Mouse (Mus musculus) cerebellum, adult 11 months (tissue): ENCODE data around the gene Rab3a.

Experiments used
- DNase-seq: peaks from one replicate; pipeline ENCODE4 v3.0.0; 2022

The Rab3a gene

GRCm38 (mm10) chr8:70803761-70804480 lies 49.4 kb downstream of the Rab3a start:
- no peak for DNase-seq

DNA sequence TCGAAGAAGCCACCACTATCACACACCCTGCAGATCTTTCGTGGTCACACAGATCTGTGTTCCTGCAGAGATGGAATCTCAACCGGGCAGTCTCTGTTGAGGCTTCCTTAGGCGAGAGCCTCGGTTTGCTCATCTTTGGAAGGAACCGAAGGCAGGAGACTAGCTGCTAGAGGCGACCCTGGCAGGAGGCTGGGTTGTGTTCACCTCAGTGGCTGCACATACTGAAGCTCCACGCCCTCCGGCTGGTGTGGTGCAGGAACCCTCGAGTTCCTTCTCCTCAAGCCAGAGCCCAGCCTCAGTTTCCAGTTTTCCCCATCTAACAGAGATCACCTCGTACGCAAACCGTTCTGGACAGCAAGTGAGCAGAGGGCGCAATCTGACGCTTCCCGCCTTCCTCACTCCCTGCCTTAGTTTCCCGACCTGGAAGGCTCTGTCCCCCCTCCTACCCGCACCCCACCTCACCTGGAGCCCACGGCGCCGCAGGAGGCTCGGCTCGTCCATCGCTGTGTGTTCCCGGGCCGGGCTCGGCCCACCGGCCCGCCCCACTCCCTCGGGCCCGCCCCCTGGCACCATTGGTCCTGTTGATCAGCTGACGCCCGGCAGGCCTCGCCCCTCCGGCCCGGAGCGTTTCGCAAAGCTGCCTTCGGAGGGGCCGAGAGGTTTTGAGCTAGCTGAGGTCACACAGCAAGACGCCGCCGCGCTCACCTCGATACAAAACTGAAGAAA lies 50.2 kb downstream of the Rab3a start, which contains the start of gene Mast3:
Mast3 (minus strand) TSS at position 574 of the 726 bp plus-strand sequence.
- DNase-seq, result no peak

DNA sequence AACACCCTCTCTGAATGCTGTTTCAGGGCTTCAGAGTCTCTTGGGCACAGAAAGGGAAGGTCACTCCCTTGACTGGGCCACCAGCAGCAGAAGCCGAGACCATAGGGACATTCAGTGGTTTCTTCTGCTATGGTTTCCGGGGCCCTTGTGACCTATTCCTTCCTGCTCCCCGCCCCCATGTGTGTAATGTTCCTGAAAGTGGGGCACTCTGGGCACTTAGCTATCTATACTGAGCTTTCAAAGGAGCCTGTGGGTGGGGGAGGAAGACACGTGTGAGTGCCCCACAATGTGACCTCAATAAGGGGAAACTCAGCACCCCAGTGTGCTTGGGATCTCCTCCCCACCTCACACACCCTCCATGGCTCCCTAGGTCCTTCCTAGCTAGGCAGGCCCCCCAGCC lies 52.1 kb downstream of the Rab3a start:
- no peak for DNase-seq

DNA sequence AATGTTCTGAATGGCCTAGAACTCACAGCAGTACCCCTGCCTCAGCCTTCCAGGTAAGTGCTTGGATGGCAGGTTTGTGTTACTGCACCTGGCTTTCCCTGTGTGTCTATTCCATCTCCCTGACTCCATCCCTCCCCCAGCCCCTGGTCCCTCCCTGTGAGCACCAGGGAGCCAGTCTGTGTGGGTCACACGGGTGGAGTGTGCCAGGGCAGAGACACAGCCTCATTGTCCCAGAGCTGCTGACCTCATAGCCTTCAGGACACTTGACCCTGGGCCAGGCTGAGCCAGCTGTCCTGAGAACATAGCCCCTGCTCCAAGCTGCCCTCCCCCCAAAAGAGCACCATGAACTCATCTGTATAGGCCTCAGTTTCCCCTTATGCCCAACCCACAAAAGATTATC lies 52.8 kb downstream of the Rab3a start:
- no peak for DNase-seq

GRCm38 (mm10) chr8:70808239-70808638 lies 53.8 kb downstream of the Rab3a start, which contains the start of gene Il12rb1:
Gene Il12rb1 (plus strand): TSS chr8:70808449.
- no peak for DNase-seq
